In genomic region chr12:113154747-113155075, GRCm38 (mm10) we compare ENCODE assay signal across 9 mouse cellular contexts. TPM values are rescaled to one million over a fixed set of nuclear protein-coding genes. Genes with fewer than 3 reads are reported as not detected.
DNase-seq lines count a peak whose midpoint lies in the region; ATAC-seq and TF ChIP-seq lines count a peak whose summit lies in the region.
"Had no signal": no experiment of that assay in that cellular context is flagged by ENCODE, and none has a peak within 500 bp of the region (broad histone marks: within the 10 kb centered on the region; RNA-seq: fewer than 3 reads in every experiment).

No protein-coding gene starts in this region.

- H3K9me3 ChIP-seq in kidney, embryonic 16.5 days (ENCODE audit: low read length), result no peaks in the 10 kb centered on the region
- no peaks in the 10 kb centered on the region for H3K9me3 ChIP-seq in embryonic facial prominence, embryonic 11.5 days (replicated peaks; ENCODE audit: control insufficient read depth, low read length)
- no peaks in the 10 kb centered on the region for H3K9me3 ChIP-seq in hindbrain, postnatal 0 days (ENCODE audit: low read length)
- H3K9me3 ChIP-seq in midbrain, embryonic 16.5 days (replicated peaks; ENCODE audit: control insufficient read depth, low read length, poor library complexity, severe bottlenecking), result no peaks in the 10 kb centered on the region

- no peak for DNase-seq in kidney, adult 11 months
- no peak for DNase-seq in embryonic facial prominence, embryonic 11.5 days (ENCODE audit: low spot score)
- no peak for DNase-seq in hindbrain, postnatal 0 days (ENCODE audit: low spot score)
- DNase-seq in layer of hippocampus, postnatal 25 days (ENCODE audit: extremely low spot score in 1 of 2, low spot score in 1 of 2), result no peak
- DNase-seq in adrenal gland, postnatal 4 days (ENCODE audit: low spot score in 2 of 2), result no peak
- no peak for DNase-seq in cerebellum, adult 8-10 months

- peak overlapping the region; percentile 71 for H3K4me2 ChIP-seq in kidney, embryonic 16.5 days (replicated peaks; ENCODE audit: low read depth, low read length)
- peak overlapping the region; percentile 76 for H3K4me2 ChIP-seq in embryonic facial prominence, embryonic 11.5 days (ENCODE audit: low read depth, low read length)
- peak overlapping the region; percentile 96 for H3K4me2 ChIP-seq in hindbrain, postnatal 0 days (ENCODE audit: low read depth, low read length)
- peak overlapping the region; percentile 73 for H3K4me2 ChIP-seq in midbrain, embryonic 16.5 days (ENCODE audit: low read length)

- H3K27me3 ChIP-seq in kidney, embryonic 16.5 days (ENCODE audit: insufficient read depth, low read length), result no peaks in the 10 kb centered on the region; the same call in 1 of the 2 replicates
- H3K27me3 ChIP-seq in embryonic facial prominence, embryonic 11.5 days (ENCODE audit: control insufficient read depth, insufficient read depth, low read length), result peaks cover 2% of the 10 kb centered on the region
- no peaks in the 10 kb centered on the region for H3K27me3 ChIP-seq in hindbrain, postnatal 0 days (ENCODE audit: insufficient read depth, low read length)
- H3K27me3 ChIP-seq in midbrain, embryonic 16.5 days (ENCODE audit: control insufficient read depth, insufficient read depth, low read depth, low read length), result peaks cover 8% of the 10 kb centered on the region

- TF ChIP-seq CTCF in hindbrain, postnatal 0 days (IDR thresholded peaks at IDR 0.05; ENCODE audit: low read depth), result no peak

- H3K9ac ChIP-seq in kidney, embryonic 16.5 days (replicated peaks; ENCODE audit: low read length), result peak overlapping the region; percentile 67
- peak overlapping the region; percentile 64; the same call in 1 of the 2 replicates for H3K9ac ChIP-seq in embryonic facial prominence, embryonic 11.5 days (replicated peaks; ENCODE audit: low read length)
- no peak overlapping the region; the same call in 1 of the 2 replicates for H3K9ac ChIP-seq in hindbrain, postnatal 0 days (replicated peaks; ENCODE audit: low read length)
- peak overlapping the region; percentile 62 for H3K9ac ChIP-seq in midbrain, embryonic 16.5 days (ENCODE audit: low read depth, low read length)

- H3K27ac ChIP-seq in kidney, embryonic 16.5 days (ENCODE audit: low read length), result peak overlapping the region; percentile 90
- no peak overlapping the region for H3K27ac ChIP-seq in embryonic facial prominence, embryonic 11.5 days (replicated peaks; ENCODE audit: low read depth, low read length)
- no peak overlapping the region; the same call in 1 of the 2 replicates for H3K27ac ChIP-seq in hindbrain, postnatal 0 days
- H3K27ac ChIP-seq in midbrain, embryonic 16.5 days (ENCODE audit: low read length), result no peak overlapping the region

- H3K4me3 ChIP-seq in kidney, embryonic 16.5 days (ENCODE audit: low read length), result peak overlapping the region; percentile 74
- H3K4me3 ChIP-seq in embryonic facial prominence, embryonic 11.5 days (ENCODE audit: low read depth, low read length), result no peak overlapping the region
- peak overlapping the region; percentile 60; the same call in 1 of the 2 replicates for H3K4me3 ChIP-seq in hindbrain, postnatal 0 days (ENCODE audit: low read length)
- peak overlapping the region; percentile 63; the same call in 1 of the 2 replicates for H3K4me3 ChIP-seq in midbrain, embryonic 16.5 days (ENCODE audit: low read depth, low read length)

- no peak for ATAC-seq in kidney, embryonic 16.5 days (ENCODE audit: low FRiP score, low TSS enrichment)
- ATAC-seq in embryonic facial prominence, embryonic 11.5 days (replicated peaks; ENCODE audit: insufficient number of reproducible peaks, low FRiP score, low TSS enrichment, low read depth), result no peak
- ATAC-seq in hindbrain, postnatal 0 days, result no peak
- ATAC-seq in midbrain, embryonic 16.5 days, result no peak

- no peaks in the 10 kb centered on the region for H3K36me3 ChIP-seq in kidney, embryonic 16.5 days (ENCODE audit: insufficient read depth, low read length)
- H3K36me3 ChIP-seq in embryonic facial prominence, embryonic 11.5 days (replicated peaks; ENCODE audit: control insufficient read depth, insufficient read depth, low read depth, low read length), result no peaks in the 10 kb centered on the region
- no peaks in the 10 kb centered on the region for H3K36me3 ChIP-seq in hindbrain, postnatal 0 days (ENCODE audit: insufficient read depth, low read length)
- no peaks in the 10 kb centered on the region for H3K36me3 ChIP-seq in midbrain, embryonic 16.5 days (ENCODE audit: control insufficient read depth, insufficient read depth, low read length)

- peaks cover 34% of the 10 kb centered on the region for H3K4me1 ChIP-seq in kidney, embryonic 16.5 days (ENCODE audit: insufficient read depth, low read length)
- H3K4me1 ChIP-seq in embryonic facial prominence, embryonic 11.5 days (ENCODE audit: control insufficient read depth, insufficient read depth, low read length), result peaks cover 5% of the 10 kb centered on the region; the same call in 1 of the 2 replicates
- peaks cover 18% of the 10 kb centered on the region for H3K4me1 ChIP-seq in hindbrain, postnatal 0 days (ENCODE audit: insufficient read depth, low read length)
- H3K4me1 ChIP-seq in midbrain, embryonic 16.5 days (ENCODE audit: control insufficient read depth, insufficient read depth, low read length), result peaks cover 19% of the 10 kb centered on the region

- WGBS in kidney, embryonic 16.5 days, result 71% methylated on average over 6 of the region's 6 CpGs
- 81% methylated on average over 6 of the region's 6 CpGs for WGBS in embryonic facial prominence, embryonic 11.5 days
- 85% methylated on average over 6 of the region's 6 CpGs for WGBS in hindbrain, postnatal 0 days
- WGBS in midbrain, embryonic 16.5 days, result 82% methylated on average over 6 of the region's 6 CpGs

RNA-seq across cellular contexts. Expression of gene Tedc1, which starts 1.5 kb away (rescaled TPM):
- polyA plus RNA-seq in kidney, embryonic 16.5 days (2015; fragmentation: Nextera tagmentation; extraction: Ambion mirVana), result 38.2 and 45.5 TPM in 2 replicates
- 26.4 and 27.4 TPM in 2 replicates for polyA plus RNA-seq in embryonic facial prominence, embryonic 11.5 days (2014; fragmentation: Nextera tagmentation; extraction: Ambion mirVana)
- 13.8 and 16.6 TPM in 2 replicates for total RNA-seq in hindbrain, postnatal 0 days (2014; rRNA removed)
- 14.7 and 15.8 TPM in 2 replicates for polyA plus RNA-seq in hindbrain, postnatal 0 days (2015; fragmentation: Nextera tagmentation; extraction: Ambion mirVana)
- polyA plus RNA-seq in midbrain, embryonic 16.5 days (2015; fragmentation: Nextera tagmentation; extraction: Ambion mirVana), result 11.0 and 11.4 TPM in 2 replicates
- 1 to 10 TPM; 1.1 to 1.2 TPM for total RNA-seq in layer of hippocampus, postnatal 25 days (2021)
- 10 to 100 TPM in 1 of 2 experiments, 1 to 10 TPM in 1; 7.1 to 10.3 TPM for total RNA-seq in adrenal gland, postnatal 4 days (2021)

RNA-seq across cellular contexts. Expression of gene Crip1, which starts 8.6 kb away (rescaled TPM):
- 270 and 293 TPM in 2 replicates for polyA plus RNA-seq in kidney, embryonic 16.5 days (2015; fragmentation: Nextera tagmentation; extraction: Ambion mirVana)
- polyA plus RNA-seq in embryonic facial prominence, embryonic 11.5 days (2014; fragmentation: Nextera tagmentation; extraction: Ambion mirVana), result 63.5 and 72.1 TPM in 2 replicates
- total RNA-seq in hindbrain, postnatal 0 days (2014; rRNA removed), result 4.6 and 15.4 TPM in 2 replicates
- 33.0 and 35.8 TPM in 2 replicates for polyA plus RNA-seq in hindbrain, postnatal 0 days (2015; fragmentation: Nextera tagmentation; extraction: Ambion mirVana)
- polyA plus RNA-seq in midbrain, embryonic 16.5 days (2015; fragmentation: Nextera tagmentation; extraction: Ambion mirVana), result 16.8 and 23.3 TPM in 2 replicates
- 10 to 100 TPM in 1 of 2 experiments, 1 to 10 TPM in 1; 7.6 to 12.6 TPM for total RNA-seq in layer of hippocampus, postnatal 25 days (2021)
- total RNA-seq in adrenal gland, postnatal 4 days (2021), result 100 to 1,000 TPM; 129 to 134 TPM

RNA-seq across cellular contexts. Expression of gene Crip2, which starts 14.7 kb away (rescaled TPM):
- polyA plus RNA-seq in kidney, embryonic 16.5 days (2015; fragmentation: Nextera tagmentation; extraction: Ambion mirVana), result 244 and 263 TPM in 2 replicates
- polyA plus RNA-seq in embryonic facial prominence, embryonic 11.5 days (2014; fragmentation: Nextera tagmentation; extraction: Ambion mirVana), result 72.7 and 83.3 TPM in 2 replicates
- total RNA-seq in hindbrain, postnatal 0 days (2014; rRNA removed), result 138 and 152 TPM in 2 replicates
- polyA plus RNA-seq in hindbrain, postnatal 0 days (2015; fragmentation: Nextera tagmentation; extraction: Ambion mirVana), result 239 and 251 TPM in 2 replicates
- 369 and 395 TPM in 2 replicates for polyA plus RNA-seq in midbrain, embryonic 16.5 days (2015; fragmentation: Nextera tagmentation; extraction: Ambion mirVana)
- 100 to 1,000 TPM; 110 to 113 TPM for total RNA-seq in layer of hippocampus, postnatal 25 days (2021)
- 100 to 1,000 TPM; 109 to 110 TPM for total RNA-seq in adrenal gland, postnatal 4 days (2021)

RNA-seq across cellular contexts. Expression of gene Tmem121, which starts 31.0 kb away (rescaled TPM):
- polyA plus RNA-seq in kidney, embryonic 16.5 days (2015; fragmentation: Nextera tagmentation; extraction: Ambion mirVana), result 8.6 and 10.9 TPM in 2 replicates
- polyA plus RNA-seq in embryonic facial prominence, embryonic 11.5 days (2014; fragmentation: Nextera tagmentation; extraction: Ambion mirVana), result 5.7 and 8.9 TPM in 2 replicates
- total RNA-seq in hindbrain, postnatal 0 days (2014; rRNA removed), result 98.0 and 103 TPM in 2 replicates
- polyA plus RNA-seq in hindbrain, postnatal 0 days (2015; fragmentation: Nextera tagmentation; extraction: Ambion mirVana), result 54.8 and 55.3 TPM in 2 replicates
- polyA plus RNA-seq in midbrain, embryonic 16.5 days (2015; fragmentation: Nextera tagmentation; extraction: Ambion mirVana), result 47.2 and 50.3 TPM in 2 replicates
- 10 to 100 TPM; 22.6 to 23.3 TPM for total RNA-seq in layer of hippocampus, postnatal 25 days (2021)
- total RNA-seq in adrenal gland, postnatal 4 days (2021), result 1 to 10 TPM; 4.8 to 7.3 TPM
- total RNA-seq: common myeloid progenitor, adult 5-6 weeks had no signal

RNA-seq across cellular contexts. Expression of gene Mta1, which starts 56.6 kb away (rescaled TPM):
- polyA plus RNA-seq in kidney, embryonic 16.5 days (2015; fragmentation: Nextera tagmentation; extraction: Ambion mirVana), result 15.4 and 15.9 TPM in 2 replicates
- 18.7 and 20.7 TPM in 2 replicates for polyA plus RNA-seq in embryonic facial prominence, embryonic 11.5 days (2014; fragmentation: Nextera tagmentation; extraction: Ambion mirVana)
- 57.6 and 65.0 TPM in 2 replicates for total RNA-seq in hindbrain, postnatal 0 days (2014; rRNA removed)
- polyA plus RNA-seq in hindbrain, postnatal 0 days (2015; fragmentation: Nextera tagmentation; extraction: Ambion mirVana), result 13.1 and 13.5 TPM in 2 replicates
- 14.4 and 15.9 TPM in 2 replicates for polyA plus RNA-seq in midbrain, embryonic 16.5 days (2015; fragmentation: Nextera tagmentation; extraction: Ambion mirVana)
- total RNA-seq in layer of hippocampus, postnatal 25 days (2021), result 10 to 100 TPM; 73.9 to 84.4 TPM
- total RNA-seq in adrenal gland, postnatal 4 days (2021), result 100 to 1,000 TPM; 129 to 138 TPM
